Mouse (Mus musculus): ENCODE results near the gene Cblc.

DNA sequence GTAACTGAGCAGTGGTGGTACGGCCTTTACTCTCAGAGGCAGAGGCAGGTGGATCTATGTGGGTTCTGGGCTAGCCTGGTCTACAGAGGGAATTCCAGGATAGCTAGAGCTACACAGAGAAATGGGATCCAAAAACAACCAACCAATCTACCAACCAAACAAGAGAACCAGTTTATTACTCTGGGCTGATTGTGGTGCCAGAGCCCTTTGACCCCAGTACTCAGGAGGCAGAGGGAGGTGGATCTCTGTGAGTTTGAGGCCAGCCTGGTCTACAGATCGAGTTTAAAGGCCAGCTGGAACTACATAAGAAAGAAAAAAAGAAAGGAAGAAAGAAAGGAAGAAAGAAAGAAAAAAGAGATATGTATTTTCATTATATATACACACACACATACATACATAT is 1.4 kb downstream of the Cblc start:
- TF ChIP-seq POLR2A (IDR thresholded peaks at IDR 0.05; ENCODE audit: borderline replicate concordance, low read depth, low read length) (no peak), CTCF (IDR thresholded peaks at IDR 0.05; ENCODE audit: low read depth, low read length) (no peak)

Data from bone marrow macrophage, adult 2 months (primary cell).